Mouse (Mus musculus) limb, embryonic 15.5 days (tissue): ENCODE data around the gene Tctex1d4. TPM values are rescaled to one million over a fixed set of nuclear protein-coding genes. Genes with fewer than 3 reads are reported as not detected.

Experiments
- ATAC-seq: fragments of 200-750 bp; cut with Nextera tagmentation; 2 replicates; pipeline ENCODE4 v1.8.0; 2017; ENCODE audit warnings: low read depth, moderate TSS enrichment; ENCODE audit not compliant: insufficient number of reproducible peaks, low FRiP score, low TSS enrichment
- H3K27ac ChIP-seq: fragments of 300-500 bp; sonication (generic); 2 replicates; pipeline ENCODE4 v1.5.1; 2015; ENCODE audit warnings: moderate library complexity, mild to moderate bottlenecking, inconsistent platforms
- H3K27me3 ChIP-seq: fragments of 300-500 bp; sonication (generic); 2 replicates; pipeline ENCODE4 v1.6.1; 2015; ENCODE audit warnings: inconsistent platforms
- H3K36me3 ChIP-seq: fragments of 300-500 bp; sonication (generic); 2 replicates; pipeline ENCODE4 v1.6.1; 2015; ENCODE audit warnings: inconsistent platforms
- H3K4me1 ChIP-seq: fragments of 300-500 bp; sonication (generic); 2 replicates; pipeline ENCODE4 v1.6.1; 2015; ENCODE audit warnings: inconsistent platforms
- H3K4me2 ChIP-seq: fragments of 300-500 bp; sonication (generic); 2 replicates; pipeline ENCODE4 v1.6.1; 2015; ENCODE audit warnings: mild to moderate bottlenecking, inconsistent platforms
- H3K4me3 ChIP-seq: fragments of 300-500 bp; sonication (generic); 2 replicates; pipeline ENCODE4 v1.5.1; 2015; ENCODE audit warnings: mild to moderate bottlenecking, inconsistent platforms
- H3K9ac ChIP-seq: fragments of 300-500 bp; sonication (generic); 2 replicates; pipeline ENCODE4 v1.6.1; 2015; ENCODE audit warnings: inconsistent platforms
- H3K9me3 ChIP-seq: fragments of 300-500 bp; sonication (generic); 2 replicates; pipeline ENCODE4 v1.6.1; 2016; ENCODE audit warnings: inconsistent platforms
- WGBS: fragments of 180-500 bp; shearing (Covaris S2); methylation state at CpG from one replicate; pipeline ENCODE4 v1.1.7; 2015; 5-methylcytosine and 5-hydroxymethylcytosine counted together
- polyA plus RNA-seq: library from polyadenylated mRNA; unstranded; fragments of >200 nt; fragmentation: Nextera tagmentation; extraction: Ambion mirVana; gene quantifications from 2 replicates; pipeline ENCODE4 v1.2.1, GENCODE M21; 2015

Tctex1d4 gene
- polyA plus RNA-seq, 1 experiment from 2014 or later: not detected

- Histone ChIP-seq H3K9me3 (no peaks in the 10 kb centered on the region), H3K27ac (no peak overlapping the region), H3K27me3 (no peaks in the 10 kb centered on the region), H3K4me3 (no peak overlapping the region), H3K4me1 (no peaks in the 10 kb centered on the region), H3K9ac (no peak overlapping the region), H3K36me3 (peaks cover 20% of the 10 kb centered on the region), H3K4me2 (no peak overlapping the region)
- no peak for ATAC-seq
- 33% methylated on average over 15 of the region's 15 CpGs for WGBS
Measured at GRCm38 (mm10) chr4:117146176-117146575, 19.6 kb downstream of the Tctex1d4 start.

- 77% methylated on average over 18 of the region's 18 CpGs for WGBS
- no peaks in the 10 kb centered on the region for H3K27me3 ChIP-seq
- no peak overlapping the region for H3K4me2 ChIP-seq
- ATAC-seq: no peak
- H3K36me3 ChIP-seq: peaks cover 38% of the 10 kb centered on the region
- H3K27ac ChIP-seq: 0 out of 2 replicates have a peak overlapping the region, but pooled peaks have one; percentile 33
- peaks cover 7% of the 10 kb centered on the region for H3K4me1 ChIP-seq
- no peak overlapping the region for H3K4me3 ChIP-seq
- no peak overlapping the region for H3K9ac ChIP-seq
- H3K9me3 ChIP-seq: no peaks in the 10 kb centered on the region
Measured at GRCm38 (mm10) chr4:117148047-117148713, 21.6 kb downstream of the Tctex1d4 start.

GRCm38 (mm10) chr4:117148815-117149214 is 22.2 kb downstream of the Tctex1d4 start:
- H3K27ac ChIP-seq: 0 out of 2 replicates have a peak overlapping the region, but pooled peaks have one; percentile 33
- no peaks in the 10 kb centered on the region for H3K9me3 ChIP-seq
- H3K4me3 ChIP-seq: no peak overlapping the region
- no peak for ATAC-seq
- no peaks in the 10 kb centered on the region for H3K27me3 ChIP-seq
- H3K4me2 ChIP-seq: no peak overlapping the region
- H3K4me1 ChIP-seq: peaks cover 13% of the 10 kb centered on the region
- peaks cover 44% of the 10 kb centered on the region for H3K36me3 ChIP-seq
- WGBS: 67% methylated on average over 24 of the region's 24 CpGs
- H3K9ac ChIP-seq: no peak overlapping the region

GRCm38 (mm10) chr4:117149291-117150211 is 23.0 kb downstream of the Tctex1d4 start:
- no peaks in the 10 kb centered on the region for H3K9me3 ChIP-seq
- no peak overlapping the region for H3K9ac ChIP-seq
- H3K27ac ChIP-seq: 0 out of 2 replicates have a peak overlapping the region, but pooled peaks have one; percentile 33
- peaks cover 20% of the 10 kb centered on the region for H3K4me1 ChIP-seq
- H3K4me3 ChIP-seq: no peak overlapping the region
- no peaks in the 10 kb centered on the region for H3K27me3 ChIP-seq
- WGBS: 66% methylated on average over 6 of the region's 6 CpGs
- H3K36me3 ChIP-seq: peaks cover 51% of the 10 kb centered on the region
- ATAC-seq: no peak
- no peak overlapping the region for H3K4me2 ChIP-seq

GRCm38 (mm10) chr4:117150212-117150733 is 23.7 kb downstream of the Tctex1d4 start:
- Histone ChIP-seq H3K4me2 (no peak overlapping the region), H3K36me3 (peaks cover 51% of the 10 kb centered on the region), H3K4me1 (peaks cover 25% of the 10 kb centered on the region), H3K27ac (no peak overlapping the region), H3K9me3 (no peaks in the 10 kb centered on the region), H3K27me3 (no peaks in the 10 kb centered on the region), H3K4me3 (no peak overlapping the region), H3K9ac (no peak overlapping the region)
- ATAC-seq: no peak
- 84% methylated on average over 6 of the region's 6 CpGs for whole genome bisulfite sequencing

- H3K36me3 ChIP-seq: peaks cover 51% of the 10 kb centered on the region
- H3K9ac ChIP-seq: no peak overlapping the region
- no peak overlapping the region for H3K4me2 ChIP-seq
- H3K9me3 ChIP-seq: no peaks in the 10 kb centered on the region
- ATAC-seq: no peak
- H3K27ac ChIP-seq: no peak overlapping the region
- no peak overlapping the region for H3K4me3 ChIP-seq
- 87% methylated on average over 1 of the region's 1 CpGs for WGBS
- H3K4me1 ChIP-seq: peaks cover 25% of the 10 kb centered on the region
- H3K27me3 ChIP-seq: no peaks in the 10 kb centered on the region
Measured at GRCm38 (mm10) chr4:117151416-117151815, 24.8 kb downstream of the Tctex1d4 start.

- no peak overlapping the region; the same call in 1 of the 2 replicates for H3K27ac ChIP-seq
- H3K4me1 ChIP-seq: peaks cover 25% of the 10 kb centered on the region
- no peak overlapping the region for H3K4me3 ChIP-seq
- 82% methylated on average over 5 of the region's 5 CpGs for WGBS
- no peaks in the 10 kb centered on the region for H3K9me3 ChIP-seq
- no peak overlapping the region for H3K9ac ChIP-seq
- ATAC-seq: no peak
- H3K27me3 ChIP-seq: no peaks in the 10 kb centered on the region
- H3K4me2 ChIP-seq: no peak overlapping the region
- peaks cover 51% of the 10 kb centered on the region for H3K36me3 ChIP-seq
Measured at GRCm38 (mm10) chr4:117152714-117153113, 26.1 kb downstream of the Tctex1d4 start.

GRCm38 (mm10) chr4:117155020-117155791 is 28.6 kb downstream of the Tctex1d4 start:
- Histone ChIP-seq H3K4me1 (peaks cover 25% of the 10 kb centered on the region), H3K27me3 (no peaks in the 10 kb centered on the region), H3K4me2 (peak overlapping the region; percentile 70), H3K4me3 (peak overlapping the region; percentile 69), H3K36me3 (peaks cover 46% of the 10 kb centered on the region), H3K27ac (peak overlapping the region; percentile 95), H3K9ac (peak overlapping the region; percentile 95), H3K9me3 (no peaks in the 10 kb centered on the region)
- 1% methylated on average over 44 of the region's 44 CpGs for WGBS
- no peak for ATAC-seq

GRCm38 (mm10) chr4:117155792-117156355 is 29.3 kb downstream of the Tctex1d4 start, which contains the start of gene Rps8:
Gene Rps8 (minus strand): TSS chr4:117156243.
- peak within 1 kb of the TSS; percentile 69 for H3K4me3 ChIP-seq
- H3K4me1 ChIP-seq: peaks cover 25% of the 10 kb centered on the region
- 0% methylated on average over 52 of the region's 52 CpGs for WGBS
- peak within 1 kb of the TSS; percentile 70 for H3K4me2 ChIP-seq
- H3K9me3 ChIP-seq: no peaks in the 10 kb centered on the region
- peak within 1 kb of the TSS; percentile 95 for H3K27ac ChIP-seq
- ATAC-seq: peak; percentile 90
- H3K36me3 ChIP-seq: peaks cover 44% of the 10 kb centered on the region
- no peaks in the 10 kb centered on the region for H3K27me3 ChIP-seq
- peak within 1 kb of the TSS; percentile 95 for H3K9ac ChIP-seq

- peaks cover 25% of the 10 kb centered on the region for H3K4me1 ChIP-seq
- H3K36me3 ChIP-seq: peaks cover 44% of the 10 kb centered on the region
- H3K9me3 ChIP-seq: no peaks in the 10 kb centered on the region
- peak overlapping the region; percentile 70 for H3K4me2 ChIP-seq
- peak overlapping the region; percentile 95 for H3K27ac ChIP-seq
- 27% methylated on average over 6 of the region's 6 CpGs for WGBS
- H3K4me3 ChIP-seq: peak overlapping the region; percentile 69
- H3K27me3 ChIP-seq: no peaks in the 10 kb centered on the region
- H3K9ac ChIP-seq: no peak overlapping the region; the same call in 1 of the 2 replicates
- ATAC-seq: no peak
Measured at GRCm38 (mm10) chr4:117156372-117156771, 29.8 kb downstream of the Tctex1d4 start.

GRCm38 (mm10) chr4:117159666-117160065 is 33.1 kb downstream of the Tctex1d4 start:
- peaks cover 39% of the 10 kb centered on the region for H3K36me3 ChIP-seq
- no peak overlapping the region for H3K9ac ChIP-seq
- H3K4me3 ChIP-seq: no peak overlapping the region
- 76% methylated on average over 10 of the region's 10 CpGs for WGBS
- no peaks in the 10 kb centered on the region for H3K9me3 ChIP-seq
- peaks cover 4% of the 10 kb centered on the region; the same call in 1 of the 2 replicates for H3K4me1 ChIP-seq
- no peak for ATAC-seq
- H3K4me2 ChIP-seq: no peak overlapping the region
- H3K27ac ChIP-seq: no peak overlapping the region
- no peaks in the 10 kb centered on the region for H3K27me3 ChIP-seq
